Mouse (Mus musculus): Measurements from ENCODE around the gene Tgfbr3l. TPM values are rescaled to one million over a fixed set of nuclear protein-coding genes. Genes with fewer than 3 reads are reported as not detected.

The Tgfbr3l gene
- polyA plus RNA-seq (2014; fragmentation: Illumina TruSeq; extraction: RNeasy Lipid Tissue Mini Kit (QIAGEN cat#74804); ENCODE audit: low read depth, low replicate concordance) = 6.6 TPM

DNA sequence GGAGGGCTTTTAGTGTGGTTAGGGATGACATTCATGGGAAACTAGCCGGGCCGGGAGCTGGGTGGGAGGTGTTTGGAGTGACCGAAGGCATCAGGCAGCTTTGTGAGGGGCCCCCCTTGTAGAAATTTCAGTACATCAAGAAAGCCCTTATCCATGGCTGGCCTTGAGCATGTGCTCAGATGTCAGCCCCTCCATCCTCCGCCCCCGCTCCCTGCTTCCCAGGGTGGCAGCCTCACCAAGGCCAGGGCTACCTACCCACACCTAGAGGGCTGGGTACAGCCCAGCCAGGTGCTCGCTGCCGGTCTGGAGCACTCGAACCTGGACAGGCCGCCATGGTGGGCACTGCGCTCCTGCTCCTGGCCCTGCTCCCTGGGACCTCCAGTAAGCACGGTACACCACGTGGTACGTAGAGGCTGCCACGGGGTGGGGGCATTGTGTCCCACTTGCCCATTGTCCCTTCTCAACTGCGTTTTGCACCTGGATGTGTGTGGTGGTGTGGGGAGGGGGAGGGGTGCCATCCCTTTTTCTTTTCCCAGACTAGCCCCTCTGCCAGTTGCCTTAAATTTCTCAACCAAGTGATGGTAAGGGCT, at the start of gene Tgfbr3l:
Gene Tgfbr3l, plus strand, starts transcription at position 264 of the 590 bp plus-strand sequence.

DNA sequence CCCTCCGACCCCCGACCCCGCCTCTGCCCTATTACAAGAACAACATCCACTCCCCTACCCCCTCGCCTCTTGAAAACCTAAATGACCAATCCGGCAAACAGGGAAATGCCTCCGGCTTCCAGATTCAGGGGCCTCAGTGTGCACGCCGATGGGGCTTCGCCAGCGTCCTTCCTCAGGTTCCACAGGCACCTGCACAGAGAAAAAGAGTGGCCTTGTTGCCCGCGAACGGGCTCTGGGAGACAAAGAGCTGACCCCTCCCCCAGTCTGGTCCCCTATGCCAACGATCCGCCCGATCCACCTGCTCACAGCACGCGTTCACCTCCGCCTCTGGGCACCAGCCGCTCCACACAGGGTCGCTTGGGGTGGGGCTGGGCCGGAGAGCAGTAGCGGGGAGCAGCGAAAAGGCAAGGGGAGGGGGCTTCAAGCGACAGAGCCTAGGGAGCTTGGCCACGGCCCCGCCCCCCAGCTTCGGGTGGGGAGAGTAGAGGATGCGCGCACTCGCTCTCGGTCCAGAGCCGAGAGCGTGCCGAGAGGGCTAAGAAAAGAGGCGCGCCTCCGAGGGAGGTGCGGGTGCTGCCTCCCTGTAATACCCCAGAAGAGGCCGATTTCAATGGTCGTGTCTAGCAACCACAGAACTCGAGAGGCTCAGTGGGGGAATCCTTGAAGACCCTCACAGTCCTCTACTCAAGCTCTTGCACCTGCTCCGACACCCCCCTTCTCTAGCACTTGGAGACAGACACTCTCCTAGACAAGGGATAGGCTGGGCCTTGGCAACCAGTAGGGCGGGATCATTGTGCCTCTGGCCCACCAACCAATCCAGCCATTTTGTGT, 31.0 kb upstream of the Tgfbr3l start, which contains the start of gene Prr36:
Gene Prr36, minus strand, starts transcription at position 669 of the 831 bp plus-strand sequence.

GRCm38 (mm10) chr8:4226739-4227347, 21.2 kb upstream of the Tgfbr3l start, which contains the start of gene Lrrc8e:
Lrrc8e (plus strand) TSS chr8:4226827.

DNA sequence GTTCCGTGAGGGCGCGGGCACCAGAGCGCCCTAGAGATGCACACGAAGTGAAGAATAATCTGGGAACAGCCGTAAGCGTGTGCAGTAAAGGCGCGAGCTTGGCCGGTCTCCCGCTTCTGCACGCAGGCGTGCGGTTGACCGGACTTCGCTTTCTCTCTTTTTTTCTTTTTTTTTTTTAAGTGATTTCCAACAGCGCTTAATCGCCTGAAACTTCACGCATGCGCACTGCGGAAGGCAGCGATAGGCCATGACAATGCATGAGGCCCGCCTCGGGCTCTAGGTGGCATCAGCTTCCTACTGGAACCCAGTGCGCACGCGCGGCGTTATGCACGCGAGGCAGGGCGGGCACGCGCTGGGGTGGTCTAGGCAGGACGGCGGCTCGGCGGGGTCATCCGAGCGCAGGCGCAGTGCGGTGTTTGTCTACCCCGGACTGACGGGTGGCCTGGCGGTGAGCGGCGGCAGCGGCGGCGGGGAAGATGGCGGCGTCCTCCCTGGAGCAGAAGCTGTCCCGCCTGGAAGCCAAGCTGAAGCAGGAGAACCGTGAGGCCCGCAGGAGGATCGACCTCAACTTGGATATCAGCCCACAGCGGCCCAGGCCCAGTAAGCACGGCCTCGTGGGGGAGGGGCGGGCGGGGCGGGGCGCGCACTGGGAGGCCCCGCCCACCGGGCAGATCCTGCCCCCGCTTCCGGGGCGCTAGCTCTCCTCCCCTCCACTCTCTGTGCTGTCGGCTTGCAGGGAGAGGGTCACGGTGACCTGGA, 9.4 kb upstream of the Tgfbr3l start, which contains the start of the genes Map2k7 and Gm49320:
Gene Map2k7, plus strand, starts transcription at position 307 of the 759 bp plus-strand sequence.
Gene Gm49320, plus strand, starts transcription at position 432 of the 759 bp plus-strand sequence.

GRCm38 (mm10) chr8:4252934-4253841, 5.2 kb downstream of the Tgfbr3l start, which contains the start of gene Snapc2:
Snapc2 (plus strand) TSS chr8:4253080.

GRCm38 (mm10) chr8:4259125-4259804, 11.3 kb downstream of the Tgfbr3l start, which contains the start of gene Ctxn1:
Ctxn1 (minus strand) TSS chr8:4259274.

DNA sequence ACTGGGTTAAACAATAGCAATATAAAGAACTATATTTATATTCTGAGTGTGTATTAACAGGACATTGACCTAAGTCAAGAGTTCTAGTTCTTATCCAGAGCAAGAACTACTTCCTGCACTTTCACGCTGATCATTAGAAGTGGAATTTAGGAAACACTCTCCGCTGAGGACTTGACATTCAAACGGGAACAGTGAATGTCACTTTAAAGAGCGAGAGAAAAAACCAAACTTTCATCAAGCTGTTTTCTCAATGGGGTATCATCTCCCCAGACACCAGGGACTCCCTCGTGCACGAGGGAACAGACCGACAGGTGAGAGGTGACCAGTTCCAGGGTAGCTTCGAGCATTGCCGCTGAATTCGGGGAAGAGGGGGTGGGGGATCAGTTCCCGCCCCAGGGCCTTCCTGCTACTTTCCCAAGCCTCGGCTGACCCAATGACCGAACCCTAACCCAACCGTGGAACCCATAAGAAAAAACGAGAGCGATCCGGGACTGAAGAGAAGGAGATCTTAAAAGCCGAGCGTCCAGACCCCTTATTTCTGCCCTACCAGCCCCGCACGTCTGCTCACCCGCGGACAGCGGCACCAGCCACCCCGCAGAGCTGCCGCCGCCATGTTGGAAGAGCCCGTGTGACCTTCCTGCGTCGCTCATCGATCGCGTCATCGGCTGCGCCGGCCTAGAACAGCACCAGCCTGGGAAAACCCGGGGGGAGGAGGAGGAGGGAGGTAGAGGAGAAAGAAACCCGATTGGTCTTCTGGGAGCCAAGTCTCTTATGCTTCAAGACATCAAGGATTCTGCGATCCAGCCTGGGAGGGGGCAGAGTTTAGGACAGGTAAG, 27.5 kb downstream of the Tgfbr3l start, which contains the start of gene Timm44:
Gene Timm44, minus strand, starts transcription at position 639 of the 836 bp plus-strand sequence.

Other genes starting within 250 kb of the Tgfbr3l start
- 0.57 TPM for gene Cd209f, start 142.4 kb upstream of the Tgfbr3l start, polyA plus RNA-seq (2014; fragmentation: Illumina TruSeq; extraction: RNeasy Lipid Tissue Mini Kit (QIAGEN cat#74804); ENCODE audit: low read depth, low replicate concordance)
- gene Cd209g, start 114.1 kb upstream of the Tgfbr3l start, polyA plus RNA-seq (2014; fragmentation: Illumina TruSeq; extraction: RNeasy Lipid Tissue Mini Kit (QIAGEN cat#74804); ENCODE audit: low read depth, low replicate concordance) = not detected
- 19.4 TPM for gene Evi5l, start 81.6 kb upstream of the Tgfbr3l start, polyA plus RNA-seq (2014; fragmentation: Illumina TruSeq; extraction: RNeasy Lipid Tissue Mini Kit (QIAGEN cat#74804); ENCODE audit: low read depth, low replicate concordance)
- 0.07 TPM for gene Prr36, start 30.8 kb upstream of the Tgfbr3l start, polyA plus RNA-seq (2014; fragmentation: Illumina TruSeq; extraction: RNeasy Lipid Tissue Mini Kit (QIAGEN cat#74804); ENCODE audit: low read depth, low replicate concordance)
- 0.10 TPM for gene Lrrc8e, start 21.4 kb upstream of the Tgfbr3l start, polyA plus RNA-seq (2014; fragmentation: Illumina TruSeq; extraction: RNeasy Lipid Tissue Mini Kit (QIAGEN cat#74804); ENCODE audit: low read depth, low replicate concordance)
- gene Map2k7, start 9.5 kb upstream of the Tgfbr3l start, polyA plus RNA-seq (2014; fragmentation: Illumina TruSeq; extraction: RNeasy Lipid Tissue Mini Kit (QIAGEN cat#74804); ENCODE audit: low read depth, low replicate concordance) = 25.7 TPM
- 0.60 TPM for gene Gm49320, start 9.3 kb upstream of the Tgfbr3l start, polyA plus RNA-seq (2014; fragmentation: Illumina TruSeq; extraction: RNeasy Lipid Tissue Mini Kit (QIAGEN cat#74804); ENCODE audit: low read depth, low replicate concordance)
- gene Snapc2, start 4.9 kb downstream of the Tgfbr3l start, polyA plus RNA-seq (2014; fragmentation: Illumina TruSeq; extraction: RNeasy Lipid Tissue Mini Kit (QIAGEN cat#74804); ENCODE audit: low read depth, low replicate concordance) = 2.1 TPM
- 5.3 TPM for gene Ctxn1, start 11.1 kb downstream of the Tgfbr3l start, polyA plus RNA-seq (2014; fragmentation: Illumina TruSeq; extraction: RNeasy Lipid Tissue Mini Kit (QIAGEN cat#74804); ENCODE audit: low read depth, low replicate concordance)
- 105 TPM for gene Timm44, start 27.7 kb downstream of the Tgfbr3l start, polyA plus RNA-seq (2014; fragmentation: Illumina TruSeq; extraction: RNeasy Lipid Tissue Mini Kit (QIAGEN cat#74804); ENCODE audit: low read depth, low replicate concordance)
- gene Ccl25, start 77.0 kb downstream of the Tgfbr3l start, polyA plus RNA-seq (2014; fragmentation: Illumina TruSeq; extraction: RNeasy Lipid Tissue Mini Kit (QIAGEN cat#74804); ENCODE audit: low read depth, low replicate concordance) = 23.5 TPM
- 35.2 TPM for gene Elavl1, start 77.2 kb downstream of the Tgfbr3l start, polyA plus RNA-seq (2014; fragmentation: Illumina TruSeq; extraction: RNeasy Lipid Tissue Mini Kit (QIAGEN cat#74804); ENCODE audit: low read depth, low replicate concordance)
- 1.2 TPM for gene Cers4, start 244.8 kb downstream of the Tgfbr3l start, polyA plus RNA-seq (2014; fragmentation: Illumina TruSeq; extraction: RNeasy Lipid Tissue Mini Kit (QIAGEN cat#74804); ENCODE audit: low read depth, low replicate concordance)

Data from testis, adult 10 weeks (tissue).